Mouse (Mus musculus): Measurements from ENCODE around the gene Faf2. TPM values are rescaled to one million over a fixed set of nuclear protein-coding genes. Genes with fewer than 3 reads are reported as not detected.
A peak's percentile ranks its signal among the peaks of the same experiment; 100 is the strongest.

Faf2 gene
- 69.9 and 75.3 TPM in 2 replicates for polyA plus RNA-seq (2015; fragmentation: Nextera tagmentation; extraction: Ambion mirVana)

DNA sequence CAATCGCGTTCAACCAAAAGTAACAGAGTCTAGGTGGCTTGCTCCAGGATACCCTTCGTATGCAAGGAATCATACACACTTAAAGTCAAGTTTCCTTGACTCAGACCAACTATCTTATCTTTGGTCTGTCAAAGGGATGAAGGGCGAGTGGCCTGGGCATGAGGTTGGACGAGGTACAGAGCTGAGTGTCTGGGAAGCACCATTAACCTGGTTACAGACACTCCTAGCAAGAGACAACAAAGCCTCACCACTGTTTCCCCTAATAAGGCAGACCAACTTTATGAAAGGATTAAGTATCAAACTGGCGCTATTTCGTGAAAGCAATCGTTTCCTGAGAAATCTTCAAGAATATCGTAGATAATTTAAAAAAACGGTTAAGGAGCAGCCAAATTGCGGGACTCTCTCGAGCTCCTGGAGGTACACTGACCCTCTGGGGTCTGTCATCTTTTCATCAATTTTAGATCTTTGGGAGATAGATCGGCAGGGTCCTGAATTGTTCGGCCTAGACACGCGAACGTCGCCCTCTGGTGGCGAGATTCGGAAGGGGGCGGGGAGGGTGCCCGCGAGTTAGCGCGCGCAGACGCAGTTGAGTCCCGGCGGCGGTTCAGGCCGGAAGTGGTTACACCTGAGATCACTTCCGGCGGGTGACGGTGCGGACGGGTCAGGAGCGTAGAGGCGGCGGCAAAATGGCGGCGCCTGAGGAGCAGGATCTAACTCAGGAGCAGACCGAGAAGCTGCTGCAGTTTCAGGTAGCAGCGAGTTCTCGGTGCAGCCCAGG lies at the start of gene Faf2:
Gene Faf2, plus strand, starts transcription at position 630 of the 778 bp plus-strand sequence.
- 10% methylated on average over 44 of the region's 44 CpGs for WGBS
- peak; percentile 97 for ATAC-seq (ENCODE audit: insufficient read depth, low FRiP score, low read depth)
- Histone ChIP-seq H3K36me3 (no peaks in the 10 kb centered on the region), H3K27ac (peak within 1 kb of the TSS; percentile 79), H3K4me1 (peaks cover 15% of the 10 kb centered on the region; the same call in 1 of the 2 replicates), H3K4me3 (replicated peaks) (peak within 1 kb of the TSS; percentile 97), H3K4me2 (peak within 1 kb of the TSS; percentile 85), H3K9me3 (no peaks in the 10 kb centered on the region), H3K9ac (peak within 1 kb of the TSS; percentile 96), H3K27me3 (replicated peaks) (no peaks in the 10 kb centered on the region)

DNA sequence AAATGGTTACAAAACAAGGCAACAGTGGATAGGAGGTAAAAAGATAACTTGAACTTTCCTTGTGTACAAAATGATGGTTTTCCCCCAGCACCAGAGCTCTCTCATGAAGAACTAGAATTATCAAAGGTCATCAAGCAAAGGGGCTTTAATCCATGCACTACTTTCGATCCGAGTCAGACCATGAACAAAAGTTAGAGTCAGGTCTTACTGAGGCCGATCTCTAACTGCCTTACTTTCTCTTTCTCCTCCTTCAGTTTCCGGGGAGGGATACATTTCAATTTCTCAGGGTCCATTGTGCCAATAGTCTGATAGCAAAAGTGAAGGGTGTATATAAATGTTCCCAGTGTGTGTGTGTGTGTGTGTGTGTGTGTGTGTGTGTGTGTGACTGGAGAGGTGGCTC lies 49.0 kb upstream of the Faf2 start:
- no peaks in the 10 kb centered on the region for H3K36me3 ChIP-seq
- no peak overlapping the region for H3K4me3 ChIP-seq (replicated peaks)
- no peaks in the 10 kb centered on the region for H3K9me3 ChIP-seq
- H3K9ac ChIP-seq: no peak overlapping the region
- no peak for ATAC-seq (ENCODE audit: insufficient read depth, low FRiP score, low read depth)
- 81% methylated on average over 4 of the region's 4 CpGs for WGBS
- no peak overlapping the region for H3K4me2 ChIP-seq
- H3K27ac ChIP-seq: no peak overlapping the region
- H3K27me3 ChIP-seq (replicated peaks): no peaks in the 10 kb centered on the region
- H3K4me1 ChIP-seq: peaks cover 13% of the 10 kb centered on the region; the same call in 1 of the 2 replicates

DNA sequence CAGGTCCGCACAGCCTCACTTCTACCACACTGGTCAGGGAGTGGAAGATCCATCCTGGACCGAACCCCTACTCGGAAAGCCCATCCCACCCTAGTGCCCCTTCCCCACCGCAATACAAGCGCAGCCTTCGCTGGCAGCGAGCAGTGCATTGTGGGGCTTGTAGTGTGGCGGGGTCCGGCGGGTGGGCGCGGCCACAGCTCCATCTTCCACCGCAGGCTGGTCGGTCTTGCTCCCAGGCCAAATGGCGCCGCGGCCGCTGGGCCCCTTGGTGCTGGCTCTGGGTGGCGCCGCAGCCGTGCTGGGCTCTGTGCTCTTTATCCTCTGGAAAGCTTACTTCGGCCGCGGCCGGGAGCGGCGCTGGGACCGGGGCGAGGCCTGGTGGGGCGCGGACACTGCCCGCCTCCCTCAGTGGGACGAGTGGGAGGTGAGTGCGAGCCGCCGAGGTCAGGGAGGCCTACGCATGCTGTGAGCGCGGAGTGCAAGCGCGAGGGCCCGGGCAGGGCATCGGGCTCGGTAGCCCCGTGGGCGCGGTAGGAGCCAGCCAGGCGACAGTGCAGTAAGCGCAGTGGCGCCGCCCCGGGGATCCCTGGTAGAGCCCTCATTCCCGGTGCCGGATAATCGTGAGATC lies 46.6 kb upstream of the Faf2 start, which contains the start of gene Arl10:
Gene Arl10, plus strand, starts transcription at position 162 of the 628 bp plus-strand sequence.
- no peaks in the 10 kb centered on the region for H3K9me3 ChIP-seq
- H3K27ac ChIP-seq: peak within 1 kb of the TSS; percentile 81
- peak; percentile 82 for ATAC-seq (ENCODE audit: insufficient read depth, low FRiP score, low read depth)
- peak within 1 kb of the TSS; percentile 70 for H3K4me2 ChIP-seq
- under 1% methylated on average over 55 of the region's 55 CpGs for WGBS
- H3K4me3 ChIP-seq (replicated peaks): peak within 1 kb of the TSS; percentile 89
- H3K9ac ChIP-seq: peak within 1 kb of the TSS; percentile 92
- peaks cover 12% of the 10 kb centered on the region for H3K36me3 ChIP-seq
- no peaks in the 10 kb centered on the region for H3K27me3 ChIP-seq (replicated peaks)
- peaks cover 13% of the 10 kb centered on the region; the same call in 1 of the 2 replicates for H3K4me1 ChIP-seq

DNA sequence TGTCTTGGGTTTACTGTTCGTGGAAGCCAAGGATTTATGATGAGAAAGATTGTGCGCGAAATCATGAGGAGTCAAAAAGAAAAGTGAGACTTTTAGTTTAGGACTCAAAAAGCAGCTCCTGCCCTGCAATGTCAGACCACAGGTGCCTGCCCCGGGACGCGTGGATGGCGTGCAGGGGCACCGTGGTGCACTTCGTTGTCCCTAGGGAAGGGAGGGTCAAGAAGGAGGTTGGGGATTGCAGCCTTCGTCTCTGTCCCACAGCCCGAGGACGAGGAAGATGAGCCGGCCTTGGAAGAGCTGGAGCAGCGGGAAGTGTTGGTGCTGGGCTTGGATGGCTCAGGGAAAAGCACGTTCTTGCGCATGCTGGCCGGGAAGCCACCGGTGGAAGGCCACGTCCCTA lies 46.1 kb upstream of the Faf2 start:
- Histone ChIP-seq H3K27ac (peak overlapping the region; percentile 81), H3K4me1 (peaks cover 13% of the 10 kb centered on the region; the same call in 1 of the 2 replicates), H3K4me3 (replicated peaks) (peak overlapping the region; percentile 89), H3K9ac (peak overlapping the region; percentile 92), H3K9me3 (no peaks in the 10 kb centered on the region), H3K36me3 (peaks cover 14% of the 10 kb centered on the region), H3K27me3 (replicated peaks) (no peaks in the 10 kb centered on the region), H3K4me2 (peak overlapping the region; percentile 70)
- 1% methylated on average over 19 of the region's 19 CpGs for WGBS
- no peak for ATAC-seq (ENCODE audit: insufficient read depth, low FRiP score, low read depth)

DNA sequence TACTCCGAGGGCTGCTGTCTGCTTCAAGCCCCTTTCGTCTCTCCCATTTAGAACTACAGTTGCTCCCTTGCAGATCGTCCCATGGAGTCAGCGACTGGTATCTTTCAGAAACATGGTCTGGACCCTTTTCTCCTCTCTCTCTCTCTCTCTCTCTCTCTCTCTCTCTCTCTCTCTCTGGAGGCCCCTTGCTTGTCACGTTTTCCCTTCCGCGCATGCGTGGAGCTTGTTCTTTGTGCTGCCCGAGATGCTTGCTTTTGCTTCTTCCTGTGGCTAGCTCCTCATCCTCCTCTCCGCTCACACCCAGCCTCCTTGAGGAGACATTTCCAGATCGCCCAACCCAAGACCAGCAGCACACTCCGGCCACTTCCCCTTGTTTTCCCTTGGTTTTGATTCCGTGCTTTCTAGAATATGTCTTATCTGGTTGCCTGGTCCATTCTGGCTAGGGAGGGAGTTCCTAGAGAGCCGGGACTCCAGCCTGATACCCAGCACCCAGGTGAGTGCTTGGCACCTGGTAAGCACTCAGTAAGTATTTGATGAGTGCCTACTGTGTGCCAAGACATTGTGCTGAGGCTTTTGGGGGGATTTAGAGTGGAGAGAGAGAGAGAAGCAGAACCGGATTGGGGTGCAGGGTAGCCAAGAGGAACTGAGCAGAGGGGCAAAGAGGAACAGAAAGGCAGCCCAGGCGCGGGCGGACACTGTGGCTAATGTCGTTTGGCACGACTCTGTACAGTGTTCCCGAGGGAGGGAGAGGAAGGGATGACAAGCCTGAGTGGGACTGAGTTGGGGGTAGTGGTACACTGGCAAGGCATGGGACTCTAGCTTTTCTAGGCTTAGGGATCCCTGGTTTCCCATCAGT lies 43.7 kb upstream of the Faf2 start:
- no peaks in the 10 kb centered on the region for H3K9me3 ChIP-seq
- peaks cover 13% of the 10 kb centered on the region; the same call in 1 of the 2 replicates for H3K4me1 ChIP-seq
- no peak overlapping the region for H3K4me2 ChIP-seq
- peaks cover 23% of the 10 kb centered on the region for H3K36me3 ChIP-seq
- H3K9ac ChIP-seq: no peak overlapping the region
- H3K27ac ChIP-seq: no peak overlapping the region
- ATAC-seq (ENCODE audit: insufficient read depth, low FRiP score, low read depth): no peak
- H3K27me3 ChIP-seq (replicated peaks): no peaks in the 10 kb centered on the region
- H3K4me3 ChIP-seq (replicated peaks): no peak overlapping the region
- WGBS: 86% methylated on average over 21 of the region's 21 CpGs

DNA sequence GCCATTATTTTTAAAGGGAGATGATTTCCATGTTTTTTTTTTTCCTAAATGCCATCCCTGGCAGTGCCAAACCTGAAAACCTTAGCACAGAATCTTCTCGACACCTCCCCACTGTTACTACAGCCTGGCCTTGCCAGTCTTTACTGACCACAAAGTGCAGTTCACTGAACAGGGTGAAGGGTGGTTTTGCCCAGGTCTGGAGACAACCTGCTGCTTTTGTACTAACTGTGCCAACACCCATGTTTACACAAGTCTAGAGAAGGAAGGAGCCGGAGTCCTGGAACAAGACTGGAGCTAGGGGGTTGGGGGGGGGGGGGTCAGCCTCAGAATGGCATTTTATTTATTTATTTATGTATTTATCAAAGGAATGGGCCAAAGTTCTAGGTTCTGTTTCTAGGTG lies 40.2 kb upstream of the Faf2 start:
- ATAC-seq (ENCODE audit: insufficient read depth, low FRiP score, low read depth): no peak
- Histone ChIP-seq H3K36me3 (peaks cover 48% of the 10 kb centered on the region), H3K27ac (0 out of 2 replicates have a peak overlapping the region, but pooled peaks have one; percentile 6), H3K4me3 (replicated peaks) (no peak overlapping the region), H3K9me3 (no peaks in the 10 kb centered on the region), H3K27me3 (replicated peaks) (no peaks in the 10 kb centered on the region), H3K9ac (no peak overlapping the region), H3K4me1 (peaks cover 10% of the 10 kb centered on the region; the same call in 1 of the 2 replicates), H3K4me2 (no peak overlapping the region)
- 68% methylated on average over 2 of the region's 2 CpGs for WGBS

DNA sequence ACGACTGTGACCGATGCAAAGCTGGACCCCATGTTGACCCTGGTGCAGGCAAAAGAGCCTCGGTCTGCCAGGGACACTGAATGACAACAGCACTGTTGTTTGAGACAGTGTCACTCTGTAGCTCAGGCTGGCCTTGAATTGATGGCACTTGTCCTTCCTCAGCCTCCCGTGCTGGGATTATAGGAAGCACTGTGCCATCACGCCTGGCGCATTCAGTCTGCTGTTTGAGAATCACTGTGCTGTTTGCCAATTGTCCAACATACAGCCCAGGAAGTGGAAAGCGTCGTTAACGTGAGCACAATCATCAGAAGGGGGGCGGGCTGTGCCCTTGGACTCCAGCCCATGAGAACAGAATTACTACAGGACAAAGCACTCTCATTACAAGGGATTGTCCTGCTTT lies 39.5 kb upstream of the Faf2 start:
- no peak overlapping the region for H3K27ac ChIP-seq

DNA sequence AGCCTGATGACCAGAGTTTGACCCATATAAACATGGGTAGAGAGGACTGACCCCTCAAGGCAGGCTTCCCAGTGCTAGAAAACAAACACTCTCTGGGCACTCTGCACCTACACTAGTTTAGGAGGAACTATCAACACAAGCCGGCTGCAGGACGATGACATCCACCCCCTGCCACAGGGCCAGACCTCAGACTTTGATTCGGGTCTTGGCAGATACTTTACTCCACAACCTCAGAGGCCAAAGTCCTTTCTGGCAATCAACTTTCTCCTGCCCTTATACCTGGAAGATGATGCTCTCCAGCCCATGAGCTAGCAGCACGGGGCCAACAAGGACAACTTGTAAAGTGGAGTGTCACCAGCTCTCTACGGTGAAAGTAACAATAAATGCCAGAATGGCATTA lies 38.7 kb upstream of the Faf2 start:
- H3K4me2 ChIP-seq: no peak overlapping the region
- H3K4me1 ChIP-seq: no peaks in the 10 kb centered on the region; the same call in 1 of the 2 replicates
- ATAC-seq (ENCODE audit: insufficient read depth, low FRiP score, low read depth): no peak
- H3K4me3 ChIP-seq (replicated peaks): no peak overlapping the region
- no peak overlapping the region for H3K9ac ChIP-seq
- no peak overlapping the region for H3K27ac ChIP-seq
- H3K27me3 ChIP-seq (replicated peaks): no peaks in the 10 kb centered on the region
- peaks cover 47% of the 10 kb centered on the region for H3K36me3 ChIP-seq
- WGBS: 79% methylated on average over 5 of the region's 5 CpGs
- H3K9me3 ChIP-seq: no peaks in the 10 kb centered on the region

More for the DNA sequence above, 39.5 kb upstream of the Faf2 start:
- Histone ChIP-seq H3K36me3 (peaks cover 48% of the 10 kb centered on the region), H3K27me3 (replicated peaks) (no peaks in the 10 kb centered on the region), H3K9ac (no peak overlapping the region), H3K4me1 (peaks cover 3% of the 10 kb centered on the region; the same call in 1 of the 2 replicates), H3K4me3 (replicated peaks) (no peak overlapping the region), H3K4me2 (no peak overlapping the region), H3K9me3 (no peaks in the 10 kb centered on the region)
- 82% methylated on average over 10 of the region's 10 CpGs for WGBS
- ATAC-seq (ENCODE audit: insufficient read depth, low FRiP score, low read depth): no peak

DNA sequence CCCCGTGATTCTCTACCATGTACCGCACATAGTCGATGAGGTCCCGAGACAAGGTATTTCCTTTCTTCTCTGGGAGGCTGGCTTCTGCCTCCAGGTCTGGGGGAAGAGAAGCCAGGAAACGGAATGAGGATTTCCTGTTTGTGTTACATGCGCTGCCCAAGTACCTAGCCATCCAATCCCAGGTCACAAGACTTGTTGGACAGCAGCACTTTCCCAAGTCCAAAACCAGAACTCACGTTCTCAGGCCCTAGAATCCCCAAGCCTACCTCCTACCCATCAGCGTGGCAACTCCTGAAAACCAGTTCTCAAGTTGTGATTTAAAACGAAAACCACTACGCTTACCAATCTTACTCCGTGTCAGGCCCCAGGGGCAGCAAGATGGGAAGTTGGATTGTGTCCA lies 35.8 kb upstream of the Faf2 start:
- no peak for ATAC-seq (ENCODE audit: insufficient read depth, low FRiP score, low read depth)
- H3K9ac ChIP-seq: no peak overlapping the region
- no peak overlapping the region for H3K4me3 ChIP-seq (replicated peaks)
- H3K4me2 ChIP-seq: no peak overlapping the region
- H3K36me3 ChIP-seq: peaks cover 36% of the 10 kb centered on the region
- no peaks in the 10 kb centered on the region for H3K9me3 ChIP-seq
- H3K4me1 ChIP-seq: peaks cover 6% of the 10 kb centered on the region; the same call in 1 of the 2 replicates
- no peak overlapping the region for H3K27ac ChIP-seq
- WGBS: 92% methylated on average over 11 of the region's 11 CpGs
- H3K27me3 ChIP-seq (replicated peaks): no peaks in the 10 kb centered on the region

DNA sequence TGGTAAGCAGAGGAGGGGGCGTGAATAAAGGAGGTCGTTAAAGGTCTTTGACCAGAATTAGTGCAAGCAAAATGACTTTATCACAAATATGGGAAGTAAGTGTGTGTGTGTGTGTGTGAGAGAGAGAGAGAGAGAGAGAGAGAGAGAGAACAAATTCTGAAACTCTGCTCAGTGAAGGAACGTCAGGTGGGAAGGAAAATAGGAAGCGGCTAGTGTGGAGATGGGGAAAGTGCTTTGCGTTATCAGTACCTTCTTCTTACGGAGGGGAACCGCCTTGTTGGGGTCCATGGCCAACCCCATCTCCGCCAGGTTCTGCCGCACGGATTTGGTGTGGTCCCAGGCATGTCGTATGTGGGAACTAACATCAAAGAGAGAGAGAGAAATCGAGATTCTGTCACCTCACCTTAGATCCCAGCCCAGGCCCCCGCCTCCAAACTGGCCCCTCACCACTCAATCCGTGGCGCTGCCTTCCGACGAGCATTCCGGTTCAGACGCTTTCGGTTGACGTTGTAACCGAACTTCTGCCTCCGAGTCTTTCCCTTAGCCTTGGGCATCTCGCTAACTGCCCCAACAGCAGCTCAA lies 32.1 kb upstream of the Faf2 start:
- Histone ChIP-seq H3K4me2 (peak overlapping the region; percentile 72), H3K36me3 (peaks cover 13% of the 10 kb centered on the region), H3K4me1 (0 out of 2 replicates have a peak, but pooled peaks cover 6% of the 10 kb centered on the region), H3K27ac (peak overlapping the region; percentile 41; the same call in 1 of the 2 replicates), H3K9me3 (no peaks in the 10 kb centered on the region), H3K9ac (peak overlapping the region; percentile 57), H3K27me3 (replicated peaks) (no peaks in the 10 kb centered on the region), H3K4me3 (replicated peaks) (peak overlapping the region; percentile 87)
- peak; percentile 25; the same call in 1 of the 2 replicates for ATAC-seq (ENCODE audit: insufficient read depth, low FRiP score, low read depth)
- WGBS: under 1% methylated on average over 24 of the region's 24 CpGs
